Mouse (Mus musculus) ES-E14 (cell line): ENCODE results near the gene Syna.

Experiments used
- CHD2 ChIP-seq: IDR thresholded peaks from 2 replicates; pipeline ENCODE4 v1.6.1; 2014; ENCODE audit warnings: mild to moderate bottlenecking, low read depth, low read length, inconsistent platforms
- HCFC1 ChIP-seq: IDR thresholded peaks from 2 replicates; pipeline ENCODE4 v1.6.1; 2012; ENCODE audit warnings: low read length, inconsistent platforms, borderline replicate concordance; ENCODE audit not compliant: insufficient read depth
- ZC3H11A ChIP-seq: IDR thresholded peaks from 2 replicates; pipeline ENCODE4 v1.6.1; 2012; ENCODE audit warnings: low read depth, mild to moderate bottlenecking, inconsistent platforms, low read length, borderline replicate concordance
- ZNF384 ChIP-seq: IDR thresholded peaks from 2 replicates; pipeline ENCODE4 v1.6.1; 2012; ENCODE audit warnings: low read depth, low read length, inconsistent platforms

DNA sequence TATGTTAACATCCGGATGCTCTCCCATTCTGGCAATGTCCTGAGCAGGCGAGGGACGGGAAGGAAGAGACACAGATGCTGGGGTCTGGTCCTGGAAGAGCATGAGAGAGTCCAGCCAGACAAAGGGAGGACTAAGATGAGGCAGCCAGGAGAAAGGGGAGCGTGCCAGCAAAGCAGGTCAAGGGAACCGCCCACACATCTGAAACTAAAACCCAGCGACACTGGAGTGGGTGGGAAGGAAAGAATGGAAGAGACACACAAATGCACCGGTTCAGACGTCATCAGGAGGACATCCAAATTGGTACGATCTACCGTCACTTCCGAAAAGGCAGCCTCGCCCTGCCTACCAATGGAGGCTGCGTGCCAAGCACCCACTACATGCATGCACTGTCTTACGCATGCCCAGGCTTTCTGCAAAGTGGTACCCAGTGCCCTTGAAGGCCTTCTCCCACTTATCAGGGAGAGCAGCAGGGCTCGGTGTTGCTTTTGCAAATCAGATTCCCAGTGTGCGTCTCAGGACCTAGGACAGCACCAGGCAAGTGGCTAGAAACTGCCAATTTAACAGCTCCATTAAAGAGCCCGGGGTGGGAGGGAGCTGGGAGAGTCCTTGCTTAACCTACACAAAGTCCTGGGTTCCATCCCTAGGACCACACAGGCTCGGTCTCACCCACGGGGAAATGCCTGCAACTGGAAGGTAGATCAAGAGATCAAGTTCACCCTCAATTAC is 15.3 kb downstream of the Syna start:
- TF ChIP-seq ZC3H11A (no peak), ZNF384 (no peak), CHD2 (no peak), HCFC1 (no peak)
